Mouse (Mus musculus) B cell, adult 2 months (primary cell): ENCODE measurements around the gene Hnrnpdl.

Experiments
- DNase-seq, 2 experiments: peaks; one replicate each; pipeline ENCODE4 v3.0.0; 2022

Hnrnpdl gene

DNA sequence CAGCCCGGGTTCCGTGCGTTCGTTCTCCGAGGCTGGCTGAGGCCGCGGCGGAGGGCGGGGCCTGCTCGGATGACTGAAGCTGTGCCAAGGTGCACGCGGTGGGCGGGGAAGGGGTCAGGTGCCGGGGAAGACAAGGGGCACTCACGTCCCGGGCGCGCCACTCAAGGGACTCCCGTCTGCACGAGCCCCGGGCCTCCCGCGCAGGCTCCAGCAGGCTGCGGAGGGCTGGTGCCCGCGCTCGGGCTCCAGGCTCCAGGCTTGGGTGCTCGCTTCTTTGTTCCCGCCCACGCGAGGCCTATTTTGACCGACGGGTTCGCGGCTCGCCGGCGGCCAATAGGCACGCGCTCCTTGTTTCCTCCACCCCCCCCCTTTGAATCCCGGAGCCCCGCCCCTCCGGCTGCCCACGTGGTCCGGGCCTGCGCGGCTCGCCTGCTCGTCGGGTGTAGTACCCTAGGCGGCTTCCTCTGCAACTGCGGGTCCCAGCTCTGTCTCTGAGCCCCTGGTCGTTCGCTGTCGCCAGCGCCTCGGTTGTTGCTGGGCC lies at the start of gene Hnrnpdl, which contains the start of gene Enoph1:
Gene Hnrnpdl, minus strand, starts transcription at position 63 of the 541 bp plus-strand sequence.
Gene Enoph1, plus strand, starts transcription at position 384 of the 541 bp plus-strand sequence.
- peak; percentile 94 to 95 for DNase-seq

DNA sequence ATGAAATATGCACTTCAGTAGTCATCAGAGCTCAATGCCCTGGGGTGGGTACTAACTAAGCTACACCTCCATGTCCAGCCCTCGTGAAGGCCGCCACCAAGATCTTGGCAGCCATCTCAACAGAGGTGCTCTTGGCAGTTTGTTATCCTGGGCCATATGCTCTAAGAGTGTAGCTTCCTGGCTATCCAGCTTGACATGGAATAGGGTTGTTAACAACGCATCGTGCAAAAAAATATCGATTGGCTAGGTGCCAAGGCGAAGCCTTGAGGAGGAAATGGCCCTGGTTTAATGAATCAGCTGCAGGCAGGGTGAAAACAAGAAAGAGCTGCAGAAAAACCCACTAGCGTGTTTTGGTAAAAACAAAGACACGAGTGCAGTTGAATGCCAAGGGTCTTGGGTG lies 45.6 kb upstream of the Hnrnpdl start:
- no peak for DNase-seq

DNA sequence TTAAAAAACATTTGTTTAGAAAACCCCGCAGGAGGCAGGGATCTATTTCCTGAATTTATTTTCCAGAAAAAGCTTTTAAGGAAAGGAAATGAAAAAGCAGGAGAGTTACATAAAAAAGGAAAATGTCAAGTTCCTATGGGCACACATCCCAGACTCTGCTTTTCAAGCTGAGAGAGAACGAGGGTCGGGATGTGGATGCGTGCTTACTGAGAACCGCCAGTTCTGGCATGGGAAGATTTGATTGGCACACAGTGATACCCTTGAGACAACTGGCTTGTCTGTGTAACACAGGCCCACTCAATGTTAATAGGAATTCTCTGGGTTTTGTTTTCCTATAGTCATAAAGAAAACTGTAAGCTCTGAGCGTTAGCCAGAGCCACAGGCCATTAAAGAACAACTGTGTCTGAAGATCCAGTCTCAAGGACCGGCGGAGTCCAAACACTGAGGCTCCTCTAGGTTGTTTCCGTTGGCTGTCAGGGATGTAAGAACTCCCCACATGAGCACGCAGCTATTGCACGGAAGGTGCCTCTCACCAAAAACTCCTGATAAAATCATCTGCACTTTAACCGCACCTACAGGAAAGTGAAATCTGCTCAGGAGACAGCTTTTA lies 44.6 kb upstream of the Hnrnpdl start:
- DNase-seq = no peak

DNA sequence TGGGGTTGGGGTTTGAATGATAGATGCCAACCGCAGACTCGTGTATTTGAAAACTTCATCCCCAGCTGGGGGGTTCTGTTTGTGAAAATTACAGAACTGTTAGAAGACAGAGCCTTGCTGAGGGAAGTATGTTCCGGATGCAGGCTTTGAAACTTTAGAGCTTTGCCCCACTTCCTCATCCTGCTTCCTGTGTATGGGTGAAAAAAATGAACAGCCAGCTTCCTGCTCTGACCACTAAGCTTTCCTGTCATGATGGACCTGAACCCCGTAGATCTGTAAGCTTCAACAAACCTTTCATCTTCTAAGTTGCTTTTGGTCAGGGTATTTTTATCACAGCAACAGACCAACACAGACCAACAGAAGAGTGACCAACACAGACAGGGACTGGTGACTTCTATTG lies 42.5 kb upstream of the Hnrnpdl start:
- peak; percentile 27 to 34 for DNase-seq

DNA sequence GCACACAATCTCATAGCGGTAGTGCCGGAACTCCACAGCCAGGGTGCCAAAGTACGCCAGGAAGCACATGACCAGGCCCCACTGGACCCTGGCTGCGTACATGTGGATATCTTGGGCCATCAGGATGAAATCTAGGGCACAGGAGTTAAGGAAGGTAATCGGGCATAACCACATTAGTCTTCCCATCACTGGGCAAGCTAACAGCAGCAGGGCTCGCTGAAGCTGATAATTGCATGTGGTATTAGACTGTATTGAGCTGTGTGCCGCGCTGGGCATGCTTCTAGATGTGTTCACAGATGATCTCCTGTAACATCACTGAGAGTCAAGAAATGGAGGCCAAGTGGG lies 40.4 kb upstream of the Hnrnpdl start:
- no peak for DNase-seq

DNA sequence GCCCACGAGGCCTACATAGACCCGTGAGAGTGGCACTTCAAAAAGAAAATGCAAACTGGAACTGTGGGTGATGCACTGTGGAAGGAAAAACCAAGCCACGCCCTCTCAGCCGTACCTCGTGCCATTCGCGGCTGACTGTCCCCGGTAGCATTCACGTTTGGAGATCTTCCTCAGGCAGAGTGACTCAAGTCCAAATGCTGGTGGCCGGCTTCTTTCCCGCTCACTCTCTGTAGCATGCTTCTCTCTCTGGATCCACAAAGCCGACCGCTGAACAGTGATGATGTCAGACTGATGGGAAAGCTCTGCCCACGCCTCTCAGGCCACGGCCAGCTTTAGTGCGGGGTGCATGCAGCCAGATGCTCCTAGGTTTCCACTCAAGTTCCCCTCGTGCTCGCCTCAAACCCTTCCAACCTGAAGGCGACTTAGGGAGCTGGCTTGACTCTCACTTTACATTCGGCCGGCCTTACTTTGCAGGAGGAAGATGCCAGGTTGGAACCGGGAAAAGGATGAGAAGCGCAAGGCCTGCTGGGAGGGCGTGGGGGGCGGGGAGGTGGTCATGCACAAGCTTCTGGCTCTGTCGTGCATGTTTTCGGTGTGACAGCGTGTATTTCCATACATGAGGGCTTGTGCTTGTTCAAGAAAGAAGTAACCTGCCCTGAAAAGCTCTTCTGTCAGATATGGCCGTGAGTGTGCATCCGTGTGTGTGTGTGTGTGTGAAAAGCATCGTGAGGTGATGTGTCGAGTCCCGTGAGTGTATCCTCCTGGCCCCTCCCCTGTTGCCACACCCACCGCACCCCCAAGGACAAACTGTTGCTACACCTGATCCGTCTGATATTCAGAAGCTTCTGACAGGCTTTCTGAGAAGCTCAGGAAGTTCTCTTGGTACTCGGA lies 39.8 kb upstream of the Hnrnpdl start:
- DNase-seq = peak in 1 of 2 experiments; percentile 17

DNA sequence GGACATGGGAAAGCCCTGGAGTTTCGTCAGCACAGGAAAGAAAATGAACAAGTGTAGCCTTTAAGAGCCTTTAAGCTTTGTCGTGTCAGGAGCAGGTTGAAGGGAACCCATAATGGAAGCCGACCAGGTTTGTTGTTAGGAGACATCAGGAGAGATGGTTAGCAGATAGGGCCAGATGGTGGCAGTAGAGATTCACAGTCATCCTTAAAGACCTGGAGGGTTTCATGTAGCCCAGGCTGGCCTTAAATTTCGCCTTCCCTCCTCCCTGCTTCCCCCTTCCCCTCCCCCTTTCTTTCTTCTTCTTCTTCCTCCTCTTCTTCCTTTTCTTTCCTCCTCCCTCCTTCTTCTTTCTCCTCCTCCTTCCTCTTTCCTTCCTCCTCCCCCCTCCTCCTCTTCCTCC lies 35.1 kb upstream of the Hnrnpdl start:
- no peak for DNase-seq

DNA sequence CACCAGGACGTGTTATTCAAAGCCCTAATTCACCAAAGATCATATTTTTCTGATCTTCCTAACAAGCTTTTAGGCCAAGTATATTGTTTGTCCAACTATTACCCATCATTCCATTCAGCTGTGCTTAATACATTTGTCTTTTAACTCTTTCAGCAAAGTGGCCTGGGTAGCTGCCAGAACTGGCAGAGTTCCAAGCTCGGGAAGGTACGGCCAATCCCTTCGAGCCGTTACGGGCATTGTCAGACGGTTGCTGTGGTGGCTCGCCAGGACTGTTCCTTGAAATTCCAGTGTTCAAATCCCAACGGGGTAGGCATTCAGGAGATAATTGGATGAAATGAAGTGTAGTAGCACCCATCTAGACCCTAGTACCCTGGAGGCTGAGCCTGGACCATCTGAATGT lies 33.1 kb upstream of the Hnrnpdl start:
- DNase-seq = no peak

DNA sequence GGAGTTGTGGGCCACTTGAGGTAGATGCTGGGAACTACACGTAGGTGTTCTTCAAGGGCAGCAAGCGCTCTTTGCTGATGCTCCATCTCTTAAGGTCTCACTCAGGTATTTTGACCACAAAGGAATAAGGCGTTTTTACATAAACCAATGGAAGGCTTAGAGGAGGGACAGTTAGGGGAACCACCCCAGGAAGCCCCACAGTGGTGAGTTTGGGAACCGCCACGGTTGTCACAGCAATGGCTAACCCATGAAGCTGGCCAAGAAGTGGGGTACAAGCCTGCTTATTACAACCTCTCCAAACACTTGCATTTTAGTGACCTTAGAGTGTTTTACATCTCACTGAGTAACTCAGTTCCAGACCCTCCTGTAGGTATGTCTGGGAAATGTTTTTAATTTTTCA lies 32.1 kb upstream of the Hnrnpdl start:
- peak in 1 of 2 experiments; percentile 18 for DNase-seq

DNA sequence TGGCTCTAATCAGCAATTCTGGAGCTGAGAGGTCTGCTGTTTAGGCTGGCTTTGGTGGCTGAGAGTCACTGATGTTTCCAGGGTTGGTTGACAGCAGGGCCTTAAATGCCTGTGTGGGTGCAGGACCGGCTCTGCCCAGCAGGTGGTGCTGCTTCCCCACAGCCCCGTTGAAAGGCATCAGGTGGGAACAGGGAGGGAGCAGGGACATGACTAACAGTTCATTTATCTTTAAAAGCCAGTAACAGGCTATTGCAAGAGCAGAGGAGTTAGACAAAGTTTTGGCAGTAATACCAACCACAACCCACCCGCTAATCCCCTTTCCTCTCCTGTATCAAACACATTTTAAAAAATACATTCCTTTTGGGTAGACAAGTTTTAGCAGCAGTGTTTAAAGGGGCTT lies 30.8 kb upstream of the Hnrnpdl start:
- peak; percentile 89 to 91 for DNase-seq

DNA sequence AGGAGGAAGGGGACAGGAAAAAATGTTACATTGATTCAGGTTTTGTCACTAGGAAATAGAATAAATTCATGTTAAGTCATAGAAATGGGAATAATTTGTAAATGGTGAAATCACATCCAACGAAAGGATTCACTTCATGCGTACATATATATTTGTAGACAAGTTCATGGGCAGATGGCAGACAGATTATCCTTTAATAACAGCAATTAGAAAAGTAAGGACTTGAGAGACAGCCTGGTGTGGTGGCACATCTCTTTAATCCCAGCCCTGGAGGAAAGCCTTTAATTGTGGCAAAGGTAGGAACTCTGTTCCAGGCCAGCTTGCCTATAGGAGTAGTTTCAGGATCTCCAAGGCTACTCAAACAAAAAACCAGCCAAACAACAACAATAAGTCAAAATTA lies 30.1 kb upstream of the Hnrnpdl start:
- DNase-seq = no peak

DNA sequence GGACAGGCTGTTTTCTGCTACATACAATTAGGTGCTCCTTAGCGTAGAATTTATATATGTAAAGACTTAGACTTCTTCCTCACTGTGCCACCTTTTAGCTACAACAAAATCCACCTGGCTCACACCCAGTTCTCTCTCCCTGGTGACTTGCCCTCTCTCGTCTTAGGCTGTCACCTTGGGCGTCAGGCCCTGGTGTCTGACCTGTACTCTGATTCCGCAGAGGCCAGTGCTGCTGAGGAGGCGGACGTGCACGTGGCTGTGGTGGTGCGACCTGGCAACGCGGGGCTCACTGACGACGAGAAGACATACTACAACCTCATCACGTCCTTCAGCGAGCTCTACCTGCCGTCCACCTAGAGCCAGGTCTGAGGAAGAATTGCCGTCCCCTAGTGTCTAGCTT lies 28.1 kb upstream of the Hnrnpdl start:
- DNase-seq = no peak

DNA sequence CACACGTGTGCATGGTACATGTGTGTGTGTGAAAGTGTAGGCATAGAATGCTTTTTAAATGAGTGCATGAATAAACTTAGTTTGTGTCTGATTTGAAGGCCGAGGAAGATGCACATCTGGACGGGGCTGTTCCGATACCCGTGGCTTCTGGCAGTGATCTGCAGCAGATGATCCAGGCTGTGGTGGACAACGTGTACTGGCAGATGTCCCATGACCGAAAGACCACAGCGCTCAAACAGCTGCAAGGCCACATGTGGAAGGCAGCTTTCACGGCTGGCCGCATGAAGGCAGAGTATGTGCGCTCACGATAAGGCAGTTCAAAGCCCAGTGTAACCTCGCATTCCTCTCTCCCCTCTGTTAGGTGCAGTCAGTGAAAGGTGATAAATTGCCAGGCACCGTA lies 21.4 kb upstream of the Hnrnpdl start:
- DNase-seq = no peak

DNA sequence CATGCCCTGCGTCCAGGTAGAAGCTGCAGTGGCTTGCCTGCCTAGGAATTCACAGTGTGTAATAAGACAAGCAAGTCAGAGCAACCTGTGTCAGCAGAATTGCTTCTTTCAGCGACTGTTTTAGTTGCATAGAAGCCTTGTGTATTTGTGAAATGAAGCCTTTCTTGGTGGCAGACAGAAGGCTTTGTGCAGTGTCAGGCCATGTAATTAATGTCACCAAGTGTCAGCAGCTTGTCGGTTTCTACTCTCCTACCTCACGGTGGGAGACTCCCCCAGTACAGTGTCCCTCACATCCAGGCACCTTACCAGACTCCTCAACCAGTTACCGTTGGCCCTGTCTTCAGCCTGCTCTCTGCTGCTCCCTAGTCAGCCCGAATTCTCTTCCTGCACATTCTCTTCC lies 19.9 kb upstream of the Hnrnpdl start:
- DNase-seq = no peak

DNA sequence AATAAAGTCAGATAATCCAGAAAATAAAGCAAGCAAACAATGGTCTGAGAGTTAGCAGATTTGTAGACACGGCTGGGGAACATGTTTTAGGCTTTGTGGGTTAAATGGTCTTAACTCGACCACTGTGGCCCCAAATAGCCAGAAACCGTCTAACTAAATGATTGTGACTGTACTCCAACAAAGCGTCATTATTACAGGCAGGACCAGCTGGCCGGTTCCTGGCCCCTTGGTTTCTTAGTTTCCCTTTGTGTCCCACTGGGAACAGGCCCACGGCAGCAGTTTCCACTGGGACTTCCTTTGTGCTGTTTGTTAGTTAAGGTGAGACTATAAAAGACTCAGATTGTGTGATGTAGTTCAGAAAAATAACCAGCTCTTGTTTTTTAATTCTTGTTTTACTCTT lies 19.3 kb upstream of the Hnrnpdl start:
- no peak for DNase-seq

DNA sequence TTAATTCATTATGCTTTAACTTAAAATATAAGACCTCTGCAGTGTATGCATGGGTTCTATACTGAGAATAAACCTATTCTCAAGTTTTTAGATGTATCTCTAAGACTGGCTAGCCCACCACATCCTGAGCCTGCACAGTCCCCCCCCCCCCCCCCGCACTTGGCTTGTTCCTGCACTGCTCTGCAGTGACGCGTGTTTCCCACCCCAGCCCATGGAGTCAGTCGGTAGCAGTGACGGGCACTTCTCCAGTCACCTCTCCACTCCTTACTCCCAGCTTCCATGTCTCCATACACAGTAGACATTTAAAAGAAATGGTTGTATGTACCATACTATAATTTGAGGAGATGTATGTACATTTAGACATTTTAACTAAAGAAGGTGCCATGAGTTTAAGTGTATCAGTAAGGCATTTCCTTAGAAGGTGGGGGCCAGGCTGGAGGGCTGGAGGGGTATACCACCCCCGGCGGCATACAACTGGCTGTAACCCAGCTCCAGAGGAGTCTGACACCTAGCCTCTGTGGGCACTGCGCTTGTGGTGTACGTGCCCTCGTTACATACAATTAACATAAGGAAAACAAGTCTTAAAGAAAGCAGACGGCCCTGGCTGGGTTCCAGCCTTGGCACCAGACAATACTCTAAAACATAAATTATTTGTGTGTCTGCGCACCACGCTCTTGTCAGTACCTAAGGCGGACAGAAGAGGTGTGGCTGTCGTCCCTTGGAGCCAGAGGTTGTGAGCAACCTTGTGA lies 18.2 kb upstream of the Hnrnpdl start:
- no peak for DNase-seq

DNA sequence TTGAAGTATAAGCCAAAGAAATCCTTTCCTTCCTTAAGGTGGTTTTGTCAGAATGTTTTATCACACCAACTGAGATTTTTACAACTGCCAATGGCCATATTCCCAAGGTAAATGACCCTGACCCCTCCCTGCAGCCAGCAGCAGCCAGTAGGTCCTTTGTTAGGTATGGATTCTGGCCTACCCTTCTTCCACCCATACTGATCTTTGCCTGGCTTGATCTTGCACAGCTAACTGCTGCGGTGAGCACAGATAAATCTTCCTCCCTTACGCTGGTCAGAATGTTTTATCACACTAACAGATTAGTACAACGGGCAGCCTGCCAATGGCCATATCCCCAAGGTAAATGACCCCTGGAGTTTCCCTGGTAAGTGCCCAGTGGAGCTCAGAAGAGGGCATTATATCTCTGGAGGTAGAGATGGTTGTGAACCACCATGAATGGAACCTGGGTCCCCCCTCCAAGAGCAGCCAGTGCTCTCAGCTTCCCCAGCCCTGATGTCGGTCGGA lies 16.5 kb upstream of the Hnrnpdl start:
- DNase-seq = no peak

DNA sequence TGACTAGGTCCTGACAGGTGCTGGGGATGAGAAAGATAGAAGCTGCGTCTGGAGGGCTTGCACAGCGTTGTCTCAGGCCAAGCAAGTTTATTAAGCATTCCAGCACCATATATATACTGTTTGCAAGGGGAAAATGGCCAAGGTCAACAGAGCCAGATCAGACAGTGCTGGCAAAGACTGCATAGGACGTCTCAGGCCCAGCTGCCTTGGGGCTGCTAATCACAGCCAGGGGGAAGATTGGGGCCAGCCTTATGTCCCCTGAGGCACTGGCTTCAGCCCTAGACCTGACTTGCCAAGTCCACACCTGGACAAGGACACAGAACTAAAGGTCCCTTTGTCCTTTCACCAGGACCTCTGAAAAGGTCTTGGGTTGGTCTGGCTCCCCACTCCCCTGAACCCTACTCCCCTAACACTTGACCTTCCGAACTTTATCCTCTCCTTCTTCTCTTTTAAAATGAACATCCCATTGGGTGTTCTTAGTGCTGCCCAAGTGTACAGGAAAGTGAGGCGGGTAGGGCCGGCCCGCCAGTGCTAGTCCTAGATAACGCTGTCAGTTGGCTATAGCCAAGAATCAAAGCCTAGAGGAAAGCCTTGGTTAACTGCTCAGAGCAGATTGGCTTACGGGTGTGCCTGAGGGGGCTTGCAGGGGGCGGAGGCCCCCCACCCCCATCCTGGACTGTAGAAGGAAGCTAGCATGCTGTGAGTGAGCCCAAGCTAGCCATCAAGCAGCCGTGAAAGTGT lies 15.5 kb upstream of the Hnrnpdl start:
- no peak for DNase-seq

DNA sequence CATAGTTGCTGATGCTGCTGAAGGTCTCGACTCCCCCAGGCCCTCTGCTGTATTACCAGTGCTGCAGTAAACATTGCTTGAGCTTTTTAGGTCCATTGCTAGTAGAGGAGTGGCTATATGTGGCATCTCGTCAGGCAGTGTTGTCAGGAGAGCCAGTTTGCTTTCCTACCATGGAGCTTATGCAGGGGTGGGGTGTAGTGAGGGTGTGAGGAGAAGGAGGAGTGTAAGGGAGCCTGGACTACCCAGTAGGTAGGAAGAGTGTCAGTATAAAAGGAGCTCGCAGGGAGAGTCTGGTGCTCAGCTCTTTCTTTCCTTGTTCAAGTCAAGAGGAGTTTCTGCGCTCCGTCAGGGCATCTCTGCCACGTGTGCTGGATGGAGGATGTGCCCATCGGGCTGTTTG lies 13.3 kb upstream of the Hnrnpdl start:
- DNase-seq = no peak

DNA sequence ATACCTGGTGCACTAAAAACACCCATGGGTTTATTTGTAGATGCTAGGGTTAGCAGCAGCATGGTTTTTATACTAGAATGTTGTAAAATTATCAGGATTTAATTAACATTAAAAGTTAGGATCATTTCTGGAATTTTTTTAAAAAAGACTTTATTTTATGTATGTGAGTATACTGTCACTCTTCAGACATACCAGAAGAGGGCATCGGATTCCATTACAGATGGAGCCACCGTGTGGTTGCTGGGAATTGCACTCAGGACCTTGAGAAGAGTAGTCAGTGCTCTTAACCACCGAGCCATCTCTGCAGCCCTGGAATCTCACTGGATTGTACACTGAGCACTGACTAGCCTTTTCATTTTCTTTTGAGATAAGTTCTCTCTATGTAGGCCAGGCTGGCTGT lies 10.4 kb upstream of the Hnrnpdl start:
- DNase-seq = no peak

DNA sequence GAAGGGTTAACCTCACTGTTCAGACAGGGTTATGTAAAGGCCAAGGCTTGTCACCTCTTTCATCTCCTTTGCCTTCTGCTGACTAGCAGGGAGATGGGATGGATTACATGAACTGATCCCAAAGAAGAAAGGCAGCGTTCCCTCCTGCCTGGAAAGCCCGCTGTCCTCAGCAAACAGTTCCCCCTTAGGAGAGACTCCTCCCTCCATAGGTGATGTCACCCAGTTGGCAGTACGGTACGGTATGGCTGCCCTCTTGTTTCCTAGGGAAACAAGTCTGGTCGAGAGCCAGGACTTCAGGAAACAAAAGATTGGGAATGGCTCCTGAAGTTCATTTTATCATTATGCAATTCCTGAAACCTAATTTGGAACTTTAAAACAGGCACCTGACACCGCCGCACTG lies 8.4 kb upstream of the Hnrnpdl start:
- no peak for DNase-seq

DNA sequence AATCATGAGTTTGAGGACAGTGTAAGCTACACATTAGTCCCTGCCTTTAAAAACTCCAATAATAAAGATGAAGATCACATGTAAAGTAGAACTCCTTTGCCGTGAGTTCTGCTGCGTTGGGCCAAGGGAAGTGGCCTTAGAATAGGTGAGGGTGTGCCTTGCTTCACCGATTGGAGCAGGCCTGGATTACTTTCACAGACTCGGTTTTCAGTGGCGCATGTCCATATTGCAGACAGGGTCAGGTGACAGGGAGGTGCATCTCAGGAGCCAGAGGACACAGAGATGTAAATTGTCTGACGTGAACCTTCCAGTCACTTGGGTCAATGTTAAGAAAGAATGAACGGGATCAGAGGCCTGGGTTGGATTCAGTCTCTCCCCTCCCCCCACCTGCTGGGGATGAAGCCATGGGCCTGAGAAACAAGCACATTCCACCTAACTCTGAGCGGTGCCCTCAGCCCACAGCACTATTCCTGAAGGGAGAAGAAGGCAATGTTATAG lies 7.7 kb upstream of the Hnrnpdl start:
- no peak for DNase-seq
